Mouse (Mus musculus) neutrophil, adult 83 days (primary cell): ENCODE measurements around the gene 8030474K03Rik. TPM values are rescaled to one million over a fixed set of nuclear protein-coding genes. Genes with fewer than 3 reads are reported as not detected.

Experiments
- total RNA-seq, 2 experiments: library from RNA; stranded (reverse); gene quantifications; one replicate each; pipeline ENCODE4 v1.2.4; 2023

The 8030474K03Rik gene
- total RNA-seq = not detected

GRCm38 (mm10) chrX:101794342-101794741 lies at the start of gene 8030474K03Rik, which contains the start of gene Gm4779:
Gene 8030474K03Rik (plus strand): TSS chrX:101794656.
Gene Gm4779 (minus strand): TSS chrX:101794423.

Other genes with a start within 250 kb of the 8030474K03Rik start
- 100 to 1,000 TPM; 211 to 233 TPM for gene Ogt, start 154.6 kb upstream of the 8030474K03Rik start, total RNA-seq
- 1 to 10 TPM in 1 of 2 experiments, under 1 TPM in 1; 0.53 to 1.3 TPM for gene Cxcr3, start 60.4 kb upstream of the 8030474K03Rik start, total RNA-seq
- not detected for gene Gm4779, start 233 bp upstream of the 8030474K03Rik start, total RNA-seq
- 100 to 1,000 TPM; 131 to 132 TPM for gene Nhsl2, start 54.7 kb downstream of the 8030474K03Rik start, total RNA-seq